Mouse (Mus musculus): ENCODE measurements at regions not wholly inside any gene's neighbourhood (a gene's known extent, or its start where the extent isn't known, plus 50 kb on each side); places are given as distances from the start of the nearest gene placed in this dataset.

DNA sequence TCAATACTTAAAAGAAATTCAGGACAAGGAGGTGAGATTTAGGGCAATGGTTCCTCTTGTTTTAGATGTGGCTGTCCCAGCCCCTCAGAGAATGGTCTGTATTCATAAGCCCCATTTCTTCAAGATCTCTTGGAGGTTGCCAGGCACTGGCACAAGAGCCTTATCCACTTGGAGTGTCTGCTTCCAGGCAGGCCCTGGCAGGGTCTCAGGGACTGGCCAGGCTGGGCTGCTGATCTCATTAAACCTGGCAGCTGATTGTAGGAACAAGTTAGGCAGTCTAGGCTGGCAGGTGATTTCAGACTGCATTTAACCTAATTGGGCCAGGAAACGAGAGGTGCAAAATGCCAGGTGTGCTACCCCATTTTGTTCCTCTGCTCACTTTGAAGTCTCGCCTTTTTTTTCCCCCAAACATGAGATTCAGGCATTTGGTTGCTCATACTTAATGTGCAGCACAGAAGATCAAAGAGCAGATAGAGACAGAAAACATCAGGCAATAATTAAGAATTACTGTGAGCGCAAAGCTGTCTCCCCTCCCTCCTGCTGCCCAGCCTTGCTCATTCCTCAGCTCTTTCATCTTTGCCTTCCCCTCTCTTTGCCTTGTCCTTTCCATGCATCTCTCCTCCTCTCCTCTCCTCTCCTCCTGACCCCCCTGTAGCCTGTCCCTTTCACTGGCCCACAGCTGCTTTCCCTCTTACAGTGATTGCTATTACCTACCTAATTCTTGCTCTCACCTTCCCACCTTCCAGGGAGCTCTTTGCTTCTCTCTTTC lies 449.3 kb downstream of the Gm9195 start:
- no peaks in the 10 kb centered on the region for H3K36me3 ChIP-seq (replicated peaks in 1 of 2; ENCODE audit: control insufficient read depth in 1 of 2, insufficient read depth in 1 of 2, low read length in 1 of 2)
- no peaks in the 10 kb centered on the region for H3K9me3 ChIP-seq (replicated peaks; ENCODE audit: low read length)
- no peak overlapping the region for H3K4me2 ChIP-seq (ENCODE audit: insufficient read depth, low read depth, poor library complexity, severe bottlenecking)
- in situ Hi-C loops (cut with MboI; ENCODE audit: low pct_ligation_motif_present, low pct_unique_long_range_greater_than_20kb, low sequenced_read_pairs), result no loop called here
- no peak overlapping the region for H3K27ac ChIP-seq (ENCODE audit: insufficient read depth, low read depth)
- H3K4me1 ChIP-seq (ENCODE audit: control insufficient read depth in 1 of 2, insufficient read depth in 2 of 2), result no peaks in the 10 kb centered on the region; a peak in 1 of 4 replicates
- dilution Hi-C loops (cut with MboI; ENCODE audit: extremely low pct_ligation_motif_present, extremely low pct_unique_long_range_greater_than_20kb, low sequenced_read_pairs), result no loop called here
- TF ChIP-seq SIN3A (IDR thresholded peaks at IDR 0.05; ENCODE audit: low read length) (no peak), GABPA (IDR thresholded peaks at IDR 0.05; ENCODE audit: insufficient replicate concordance, low read depth, low read length) (no peak), UBTF (IDR thresholded peaks at IDR 0.05; ENCODE audit: low read depth, low read length) (no peak), MEF2A (IDR thresholded peaks at IDR 0.05; ENCODE audit: borderline replicate concordance, low read depth, low read length) (no peak), E2F4 (IDR thresholded peaks at IDR 0.05; ENCODE audit: insufficient replicate concordance, low read depth, low read length) (no peak)
- H3K79me2 ChIP-seq (replicated peaks; ENCODE audit: control insufficient read depth, extremely low read depth, insufficient read depth, poor library complexity, severe bottlenecking), result no peaks in the 10 kb centered on the region
- H3K27me3 ChIP-seq (replicated peaks), result peaks cover 47% of the 10 kb centered on the region
- DNase-seq (ENCODE audit: extremely low read depth), result no peak
- H3K9ac ChIP-seq (ENCODE audit: insufficient read depth, low read depth), result no peak overlapping the region
- no peak overlapping the region for H3K4me3 ChIP-seq (replicated peaks in 1 of 3; ENCODE audit: low read depth in 2 of 3, low read length in 2 of 3, poor library complexity in 1 of 3)

DNA sequence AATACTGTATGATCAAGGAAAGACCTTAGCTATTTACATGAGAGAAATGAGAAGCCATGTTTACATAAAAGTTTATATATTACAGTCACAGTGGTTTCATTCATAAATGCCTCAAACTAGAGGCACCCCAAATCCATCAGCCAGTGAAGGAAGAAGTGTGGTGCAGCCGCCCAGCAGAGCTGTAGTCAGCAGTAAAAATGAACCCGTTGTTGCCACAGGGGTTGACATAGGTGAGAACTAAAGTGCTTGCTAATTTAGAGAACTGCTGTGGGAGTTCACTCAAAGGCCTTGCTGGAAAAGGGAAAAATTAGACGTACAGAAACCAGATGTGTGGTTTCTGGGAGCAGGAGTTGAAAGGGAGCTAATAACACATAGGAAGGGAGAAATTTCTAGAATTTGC lies 461.2 kb downstream of the Gm9195 start:
- no peaks in the 10 kb centered on the region for H3K79me2 ChIP-seq (replicated peaks; ENCODE audit: control insufficient read depth, extremely low read depth, insufficient read depth, poor library complexity, severe bottlenecking)
- no peaks in the 10 kb centered on the region for H3K4me1 ChIP-seq (ENCODE audit: control insufficient read depth in 1 of 2, insufficient read depth in 2 of 2)
- H3K9me3 ChIP-seq (replicated peaks; ENCODE audit: low read length), result no peaks in the 10 kb centered on the region
- TF ChIP-seq MEF2A (IDR thresholded peaks at IDR 0.05; ENCODE audit: borderline replicate concordance, low read depth, low read length), result no peak
- TF ChIP-seq RAD21 (IDR thresholded peaks at IDR 0.05; ENCODE audit: low read depth, low read length), result no peak
- no peak for TF ChIP-seq CHD1 (IDR thresholded peaks at IDR 0.05; ENCODE audit: low read depth, low read length)
- TF ChIP-seq BHLHE40 (IDR thresholded peaks at IDR 0.05; ENCODE audit: low read depth, low read length), result no peak
- TF ChIP-seq USF1 (IDR thresholded peaks at IDR 0.05; ENCODE audit: low read depth, low read length), result no peak
- TF ChIP-seq ZKSCAN1 (IDR thresholded peaks at IDR 0.05; ENCODE audit: borderline replicate concordance, low read depth, low read length), result no peak
- no peak for TF ChIP-seq E2F4 (IDR thresholded peaks at IDR 0.05; ENCODE audit: insufficient replicate concordance, low read depth, low read length)
- TF ChIP-seq MAZ (IDR thresholded peaks at IDR 0.05; ENCODE audit: low read depth, low read length), result no peak
- no peak for TF ChIP-seq ZNF384 (IDR thresholded peaks at IDR 0.05; ENCODE audit: low read depth, low read length)
- dilution Hi-C loops (cut with MboI; ENCODE audit: extremely low pct_ligation_motif_present, extremely low pct_unique_long_range_greater_than_20kb, low sequenced_read_pairs), result no loop called here
- no peak for DNase-seq (ENCODE audit: extremely low read depth)
- H3K9ac ChIP-seq (ENCODE audit: insufficient read depth, low read depth), result no peak overlapping the region
- H3K4me3 ChIP-seq (replicated peaks in 1 of 3; ENCODE audit: low read depth in 2 of 3, low read length in 2 of 3, poor library complexity in 1 of 3), result no peak overlapping the region
- H3K4me2 ChIP-seq (ENCODE audit: insufficient read depth, low read depth, poor library complexity, severe bottlenecking), result no peak overlapping the region
- in situ Hi-C loops (cut with MboI; ENCODE audit: low pct_ligation_motif_present, low pct_unique_long_range_greater_than_20kb, low sequenced_read_pairs), result no loop called here
- no peaks in the 10 kb centered on the region for H3K36me3 ChIP-seq (replicated peaks in 1 of 2; ENCODE audit: control insufficient read depth in 1 of 2, insufficient read depth in 1 of 2, low read length in 1 of 2)
- peaks cover 21% of the 10 kb centered on the region for H3K27me3 ChIP-seq (replicated peaks)
- H3K27ac ChIP-seq (ENCODE audit: insufficient read depth, low read depth), result no peak overlapping the region
